Mouse (Mus musculus) embryonic fibroblast, embryonic 13.5 days (primary cell): ENCODE data around the gene Fdxr. TPM values are rescaled to one million over a fixed set of nuclear protein-coding genes. Genes with fewer than 3 reads are reported as not detected.

Experiments used
- H3K27ac ChIP-seq: 2 replicates; pipeline ENCODE4 v1.5.1; 2012; ENCODE audit warnings: low read length, control low read depth, inconsistent platforms; ENCODE audit not compliant: insufficient read depth
- H3K4me1 ChIP-seq: 2 replicates; pipeline ENCODE4 v1.6.1; 2011; ENCODE audit warnings: low read length; ENCODE audit not compliant: control insufficient read depth, insufficient read depth
- H3K4me3 ChIP-seq: 2 replicates; pipeline ENCODE4 v1.5.1; 2011; ENCODE audit warnings: mild to moderate bottlenecking, control low read depth, low read length; ENCODE audit not compliant: insufficient read depth
- CTCF ChIP-seq: IDR thresholded peaks from 2 replicates; pipeline ENCODE4 v1.5.1; 2011; ENCODE audit warnings: mild to moderate bottlenecking, control low read depth, low read length, moderate library complexity, borderline replicate concordance; ENCODE audit not compliant: insufficient read depth
- POLR2A ChIP-seq: IDR thresholded peaks from 2 replicates; pipeline ENCODE4 v1.6.1; 2011; ENCODE audit warnings: low read depth, mild to moderate bottlenecking, control low read depth, low read length, moderate library complexity
- polyA plus RNA-seq: library from polyadenylated mRNA; stranded (reverse); fragments of >200 nt; gene quantifications from 2 replicates; pipeline ENCODE4 v1.2.4, GENCODE M21; 2011; ENCODE audit warnings: low read depth; ENCODE audit not compliant: missing spikeins, insufficient read length

Fdxr gene
- polyA plus RNA-seq, 1 experiment = 6.4 TPM

GRCm38 (mm10) chr11:115271052-115271451, 5.8 kb downstream of the Fdxr start:
- no peak for TF ChIP-seq POLR2A
- no peak for TF ChIP-seq CTCF
- Histone ChIP-seq H3K4me3 (no peak overlapping the region), H3K4me1 (no peaks in the 10 kb centered on the region), H3K27ac (no peak overlapping the region)

DNA sequence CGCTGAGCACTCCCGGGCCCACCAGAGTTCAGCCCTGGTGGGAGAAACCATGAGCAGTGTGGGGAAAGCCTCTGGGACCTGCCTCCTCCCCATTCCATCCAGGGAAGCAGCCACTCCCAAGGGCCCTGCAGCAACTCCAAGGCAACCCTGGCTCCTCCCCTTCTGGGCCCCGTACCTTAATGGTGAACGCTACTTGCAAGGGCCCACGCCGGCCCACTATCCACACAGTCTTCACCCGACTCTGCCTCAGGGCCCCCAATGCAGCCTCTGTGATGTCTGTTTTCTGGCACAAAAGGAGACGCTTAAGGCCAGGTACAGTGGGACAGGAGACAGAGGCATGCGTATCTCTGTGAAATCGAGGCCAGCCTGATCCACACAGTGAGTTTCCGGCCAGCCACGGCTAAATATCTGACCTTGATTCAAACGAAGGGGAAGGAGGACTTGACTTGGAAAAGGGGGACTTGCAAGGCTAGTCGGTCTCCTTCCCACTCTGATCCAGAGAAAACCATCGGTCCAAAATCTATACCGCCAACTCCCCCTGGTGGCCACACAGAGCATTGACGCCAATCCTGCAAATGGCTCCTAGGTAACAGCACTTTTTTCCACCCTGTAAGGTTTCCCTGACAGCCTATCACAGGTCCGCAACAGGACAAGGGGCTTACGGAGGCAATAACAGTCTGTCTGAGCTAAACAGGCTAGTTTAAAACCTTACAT, 6.5 kb downstream of the Fdxr start:
- H3K27ac ChIP-seq = no peak overlapping the region
- TF ChIP-seq CTCF = peak; percentile 68; the same call in 1 of the 2 replicates
- TF ChIP-seq POLR2A = no peak

GRCm38 (mm10) chr11:115269330-115270066, 7.4 kb downstream of the Fdxr start:
- Histone ChIP-seq H3K4me1 (no peaks in the 10 kb centered on the region), H3K27ac (no peak overlapping the region), H3K4me3 (no peak overlapping the region)
- no peak for TF ChIP-seq CTCF
- TF ChIP-seq POLR2A = no peak

More for the DNA sequence above, 6.5 kb downstream of the Fdxr start:
- no peaks in the 10 kb centered on the region for H3K4me1 ChIP-seq
- no peak overlapping the region for H3K4me3 ChIP-seq

GRCm38 (mm10) chr11:115267958-115268357, 8.9 kb downstream of the Fdxr start:
- TF ChIP-seq POLR2A (no peak), CTCF (no peak)
- Histone ChIP-seq H3K4me1 (no peaks in the 10 kb centered on the region), H3K27ac (no peak overlapping the region), H3K4me3 (no peak overlapping the region)

- no peak for TF ChIP-seq CTCF
- no peak for TF ChIP-seq POLR2A
- H3K4me3 ChIP-seq = no peak within 1 kb of the TSS
- no peaks in the 10 kb centered on the region for H3K4me1 ChIP-seq
- H3K27ac ChIP-seq = no peak within 1 kb of the TSS
These were observed 9.6 kb downstream of the Fdxr start, which contains the start of gene Grin2c for GRCm38 (mm10) chr11:115267061-115267883. Gene Grin2c (minus strand): TSS chr11:115267243.

- TF ChIP-seq CTCF (no peak), POLR2A (no peak)
- Histone ChIP-seq H3K4me3 (no peak overlapping the region), H3K27ac (no peak overlapping the region), H3K4me1 (no peaks in the 10 kb centered on the region)
These were observed 10.5 kb downstream of the Fdxr start for GRCm38 (mm10) chr11:115266400-115266778.

DNA sequence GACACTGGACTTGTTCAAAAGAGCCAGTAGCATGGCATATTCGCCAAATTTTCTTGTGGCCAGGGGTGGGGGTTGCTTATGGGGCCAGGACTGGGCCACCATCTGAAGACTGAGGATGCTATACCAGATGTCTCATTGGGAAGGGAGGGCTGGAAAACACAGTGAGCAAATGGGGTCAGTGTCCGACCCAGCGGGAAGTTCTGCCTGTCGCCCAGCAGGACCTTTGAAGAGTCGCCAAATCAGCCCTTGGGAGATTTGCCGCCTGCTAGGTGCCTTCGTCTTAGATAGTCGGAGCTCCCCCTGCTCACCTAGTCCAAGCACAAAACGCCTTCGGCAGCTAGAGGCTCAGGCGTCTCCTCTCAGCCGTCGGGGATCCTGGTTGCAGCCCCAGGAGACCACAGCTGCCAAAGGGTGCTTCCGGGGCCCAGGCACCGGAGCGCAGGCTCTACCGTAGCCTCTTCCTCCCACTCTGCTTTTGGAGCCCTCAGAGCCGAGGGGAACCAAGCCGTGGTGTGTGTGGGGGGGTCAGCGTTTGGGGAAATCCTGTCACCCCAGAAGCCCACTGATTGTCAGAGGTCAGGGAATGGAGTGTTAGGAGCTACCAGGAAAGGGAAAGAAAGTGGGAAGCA, 11.0 kb downstream of the Fdxr start:
- no peak for TF ChIP-seq CTCF
- TF ChIP-seq POLR2A = no peak
- H3K27ac ChIP-seq = no peak overlapping the region
- H3K4me3 ChIP-seq = no peak overlapping the region
- H3K4me1 ChIP-seq = no peaks in the 10 kb centered on the region

DNA sequence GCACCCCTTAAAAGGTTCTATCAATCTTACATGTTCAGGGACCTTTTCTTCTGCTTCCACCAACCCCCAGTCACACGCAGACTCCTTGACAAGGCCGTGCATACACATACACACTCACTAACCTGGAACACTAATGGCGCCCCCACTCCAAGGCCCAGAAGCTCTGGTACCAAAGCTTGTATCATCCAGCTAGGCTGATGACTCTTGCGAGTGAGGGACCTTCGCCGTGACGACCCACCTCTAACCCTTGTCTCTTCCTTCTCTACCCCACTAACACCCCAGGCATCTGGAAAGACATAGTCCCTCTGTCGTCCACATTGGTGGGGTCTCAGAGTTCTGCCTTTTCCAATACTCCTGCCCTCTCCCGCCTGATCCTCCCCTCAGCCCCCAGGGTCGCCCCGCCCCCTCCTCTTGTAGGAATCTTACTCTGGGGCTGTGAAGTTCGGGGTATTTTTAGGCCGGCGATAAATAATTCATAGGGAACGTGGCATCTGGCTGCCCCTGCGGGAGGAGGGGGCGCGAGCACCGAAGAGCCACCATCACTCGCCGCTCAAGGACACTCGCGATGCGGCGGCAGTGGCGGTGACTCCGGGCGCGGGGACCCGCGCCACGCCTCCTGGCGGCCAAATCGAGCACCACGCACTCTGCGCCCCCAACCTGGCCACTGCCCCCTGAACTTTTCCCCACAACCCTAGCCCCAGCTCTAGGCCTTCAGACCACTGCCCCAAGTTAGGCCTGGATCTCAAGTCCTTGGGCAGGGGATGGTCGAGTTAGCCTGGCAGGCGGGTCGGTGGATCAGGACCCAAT, 11.8 kb downstream of the Fdxr start:
- no peak for TF ChIP-seq POLR2A
- peak; percentile 31; the same call in 1 of the 2 replicates for TF ChIP-seq CTCF

More for the DNA sequence above, 11.8 kb downstream of the Fdxr start:
- Histone ChIP-seq H3K4me1 (no peaks in the 10 kb centered on the region), H3K4me3 (no peak overlapping the region), H3K27ac (no peak overlapping the region)
